Mouse (Mus musculus): Measurements from ENCODE around the gene Wnk2. TPM values are rescaled to one million over a fixed set of nuclear protein-coding genes. Genes with fewer than 3 reads are reported as not detected.

Gene Wnk2
- polyA plus RNA-seq, 1 experiment = not detected

- Histone ChIP-seq H3K4me3 (ENCODE audit: insufficient read depth, low read depth, low read length) (no peak overlapping the region), H3K27ac (replicated peaks; ENCODE audit: low read depth, low read length) (no peak overlapping the region)
Measured at GRCm38 (mm10) chr13:49134491-49134890, 13.3 kb downstream of the Wnk2 start.

GRCm38 (mm10) chr13:49133125-49133524 lies 14.7 kb downstream of the Wnk2 start:
- no peak overlapping the region for H3K27ac ChIP-seq (replicated peaks; ENCODE audit: low read depth, low read length)
- no peak overlapping the region for H3K4me3 ChIP-seq (ENCODE audit: insufficient read depth, low read depth, low read length)
- no peaks in the 10 kb centered on the region for H3K4me1 ChIP-seq (ENCODE audit: control insufficient read depth, insufficient read depth, insufficient read length, low read length)

More at GRCm38 (mm10) chr13:49134491-49134890, 13.3 kb downstream of the Wnk2 start:
- no peaks in the 10 kb centered on the region for H3K4me1 ChIP-seq (ENCODE audit: control insufficient read depth, insufficient read depth, insufficient read length, low read length)

- Histone ChIP-seq H3K4me1 (ENCODE audit: control insufficient read depth, insufficient read depth, insufficient read length, low read length) (no peaks in the 10 kb centered on the region), H3K27ac (replicated peaks; ENCODE audit: low read depth, low read length) (no peak overlapping the region), H3K4me3 (ENCODE audit: insufficient read depth, low read depth, low read length) (no peak overlapping the region)
Measured at GRCm38 (mm10) chr13:49131946-49132687, 15.7 kb downstream of the Wnk2 start.

GRCm38 (mm10) chr13:49131342-49131855 lies 16.4 kb downstream of the Wnk2 start:
- Histone ChIP-seq H3K4me3 (ENCODE audit: insufficient read depth, low read depth, low read length) (no peak overlapping the region), H3K27ac (replicated peaks; ENCODE audit: low read depth, low read length) (no peak overlapping the region), H3K4me1 (ENCODE audit: control insufficient read depth, insufficient read depth, insufficient read length, low read length) (no peaks in the 10 kb centered on the region)

GRCm38 (mm10) chr13:49129845-49130244 lies 18.0 kb downstream of the Wnk2 start:
- Histone ChIP-seq H3K4me1 (ENCODE audit: control insufficient read depth, insufficient read depth, insufficient read length, low read length) (no peaks in the 10 kb centered on the region), H3K4me3 (ENCODE audit: insufficient read depth, low read depth, low read length) (no peak overlapping the region), H3K27ac (replicated peaks; ENCODE audit: low read depth, low read length) (no peak overlapping the region)

GRCm38 (mm10) chr13:49129154-49129553 lies 18.7 kb downstream of the Wnk2 start:
- H3K4me3 ChIP-seq (ENCODE audit: insufficient read depth, low read depth, low read length) = no peak overlapping the region
- no peaks in the 10 kb centered on the region for H3K4me1 ChIP-seq (ENCODE audit: control insufficient read depth, insufficient read depth, insufficient read length, low read length)
- H3K27ac ChIP-seq (replicated peaks; ENCODE audit: low read depth, low read length) = no peak overlapping the region

GRCm38 (mm10) chr13:49127844-49128631 lies 19.8 kb downstream of the Wnk2 start:
- H3K27ac ChIP-seq (replicated peaks; ENCODE audit: low read depth, low read length) = no peak overlapping the region

GRCm38 (mm10) chr13:49122106-49122505 lies 25.7 kb downstream of the Wnk2 start:
- H3K4me1 ChIP-seq (ENCODE audit: control insufficient read depth, insufficient read depth, insufficient read length, low read length) = no peaks in the 10 kb centered on the region
- no peak overlapping the region for H3K27ac ChIP-seq (replicated peaks; ENCODE audit: low read depth, low read length)
- no peak overlapping the region for H3K4me3 ChIP-seq (ENCODE audit: insufficient read depth, low read depth, low read length)

More at GRCm38 (mm10) chr13:49127844-49128631, 19.8 kb downstream of the Wnk2 start:
- Histone ChIP-seq H3K4me1 (ENCODE audit: control insufficient read depth, insufficient read depth, insufficient read length, low read length) (no peaks in the 10 kb centered on the region), H3K4me3 (ENCODE audit: insufficient read depth, low read depth, low read length) (no peak overlapping the region)

GRCm38 (mm10) chr13:49117563-49117962 lies 30.3 kb downstream of the Wnk2 start:
- Histone ChIP-seq H3K4me3 (ENCODE audit: insufficient read depth, low read depth, low read length) (no peak overlapping the region), H3K27ac (replicated peaks; ENCODE audit: low read depth, low read length) (no peak overlapping the region), H3K4me1 (ENCODE audit: control insufficient read depth, insufficient read depth, insufficient read length, low read length) (no peaks in the 10 kb centered on the region)

GRCm38 (mm10) chr13:49114921-49115320 lies 32.9 kb downstream of the Wnk2 start:
- no peak overlapping the region for H3K27ac ChIP-seq (replicated peaks; ENCODE audit: low read depth, low read length)
- no peak overlapping the region for H3K4me3 ChIP-seq (ENCODE audit: insufficient read depth, low read depth, low read length)
- H3K4me1 ChIP-seq (ENCODE audit: control insufficient read depth, insufficient read depth, insufficient read length, low read length) = no peaks in the 10 kb centered on the region

GRCm38 (mm10) chr13:49114116-49114515 lies 33.7 kb downstream of the Wnk2 start:
- Histone ChIP-seq H3K27ac (replicated peaks; ENCODE audit: low read depth, low read length) (no peak overlapping the region), H3K4me1 (ENCODE audit: control insufficient read depth, insufficient read depth, insufficient read length, low read length) (no peaks in the 10 kb centered on the region), H3K4me3 (ENCODE audit: insufficient read depth, low read depth, low read length) (no peak overlapping the region)

GRCm38 (mm10) chr13:49113345-49113744 lies 34.5 kb downstream of the Wnk2 start:
- Histone ChIP-seq H3K4me3 (ENCODE audit: insufficient read depth, low read depth, low read length) (no peak overlapping the region), H3K27ac (replicated peaks; ENCODE audit: low read depth, low read length) (no peak overlapping the region), H3K4me1 (ENCODE audit: control insufficient read depth, insufficient read depth, insufficient read length, low read length) (no peaks in the 10 kb centered on the region)

GRCm38 (mm10) chr13:49112652-49113051 lies 35.2 kb downstream of the Wnk2 start:
- no peak overlapping the region for H3K27ac ChIP-seq (replicated peaks; ENCODE audit: low read depth, low read length)
- no peaks in the 10 kb centered on the region for H3K4me1 ChIP-seq (ENCODE audit: control insufficient read depth, insufficient read depth, insufficient read length, low read length)
- no peak overlapping the region for H3K4me3 ChIP-seq (ENCODE audit: insufficient read depth, low read depth, low read length)

- Histone ChIP-seq H3K4me3 (ENCODE audit: insufficient read depth, low read depth, low read length) (no peak overlapping the region), H3K27ac (replicated peaks; ENCODE audit: low read depth, low read length) (no peak overlapping the region), H3K4me1 (ENCODE audit: control insufficient read depth, insufficient read depth, insufficient read length, low read length) (no peaks in the 10 kb centered on the region)
Measured at GRCm38 (mm10) chr13:49109665-49110064, 38.1 kb downstream of the Wnk2 start.

GRCm38 (mm10) chr13:49108119-49108846 lies 39.5 kb downstream of the Wnk2 start:
- H3K27ac ChIP-seq (replicated peaks; ENCODE audit: low read depth, low read length) = no peak overlapping the region
- H3K4me1 ChIP-seq (ENCODE audit: control insufficient read depth, insufficient read depth, insufficient read length, low read length) = no peaks in the 10 kb centered on the region
- no peak overlapping the region for H3K4me3 ChIP-seq (ENCODE audit: insufficient read depth, low read depth, low read length)
